Mouse (Mus musculus): ENCODE data around the gene Rpl31.

Rpl31 gene

DNA sequence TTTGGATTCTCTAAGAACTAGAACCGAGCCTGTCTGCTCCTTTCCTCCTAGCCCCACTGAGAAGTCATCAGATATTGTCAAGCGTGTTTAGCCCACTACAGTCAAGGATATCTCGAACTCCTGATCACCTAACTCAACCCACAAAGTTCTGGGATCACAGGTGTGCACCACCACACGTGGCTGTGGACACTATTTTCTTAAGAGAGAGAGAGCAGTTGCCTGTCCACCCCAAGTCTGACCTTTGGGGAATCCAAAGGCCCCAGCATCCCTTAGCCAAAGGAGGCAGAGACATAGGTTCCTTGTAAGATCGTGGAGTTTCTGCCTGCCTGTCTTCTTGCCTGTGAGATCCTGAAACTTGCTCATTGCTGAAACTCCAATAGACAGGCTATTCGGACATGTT, 597 bp upstream of the Rpl31 start:
- in situ Hi-C loops (cut with MboI): no loop called here

DNA sequence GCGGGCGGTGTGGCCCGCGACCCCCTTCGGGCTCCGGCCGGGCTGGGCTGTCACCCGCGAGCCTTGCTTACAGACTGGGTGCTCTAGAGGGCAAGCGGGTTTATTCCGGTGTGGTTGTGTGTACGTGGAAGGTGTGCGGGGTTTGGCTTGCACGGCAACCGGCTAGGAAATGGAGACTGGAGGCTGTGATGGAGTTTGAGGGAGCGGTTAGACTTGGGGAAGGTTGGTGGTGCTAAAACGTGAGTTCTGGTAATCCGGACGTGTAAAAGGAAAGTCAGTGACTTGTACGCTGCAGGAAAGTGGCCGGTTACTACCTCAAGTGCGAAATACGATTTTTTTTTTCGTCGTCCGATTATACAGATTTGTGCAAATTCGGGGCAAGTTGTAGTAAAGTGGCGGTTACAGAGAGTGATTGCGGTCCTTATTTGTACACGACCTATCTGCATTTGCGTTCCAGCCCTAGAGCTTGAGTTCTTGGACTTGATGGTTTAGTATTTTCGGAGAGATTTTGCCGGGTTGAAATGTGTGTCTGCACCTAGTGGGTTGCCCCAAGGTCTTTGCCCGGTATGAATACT, 712 bp downstream of the Rpl31 start:
- in situ Hi-C loops (cut with MboI): no loop called here

DNA sequence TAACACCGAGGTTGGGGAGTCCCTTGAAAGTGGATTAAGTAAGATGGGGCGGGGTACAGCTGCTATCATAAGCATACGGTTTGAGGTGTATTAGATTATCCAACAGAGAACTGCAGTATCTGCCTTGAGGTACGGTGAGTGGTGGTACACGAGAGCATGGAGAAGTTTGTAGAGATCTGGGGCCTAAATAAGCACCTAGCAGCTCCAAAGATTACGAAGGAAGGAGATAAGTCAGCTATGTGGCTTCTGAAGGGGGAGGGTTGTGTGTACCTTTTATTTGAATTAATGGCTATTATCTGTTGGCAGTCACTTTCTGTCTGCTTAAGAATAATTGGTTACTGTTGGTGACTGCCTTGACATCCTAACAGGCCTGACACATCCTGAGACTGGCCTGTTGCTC, 2.8 kb downstream of the Rpl31 start:
- in situ Hi-C loops (cut with MboI): no loop called here

DNA sequence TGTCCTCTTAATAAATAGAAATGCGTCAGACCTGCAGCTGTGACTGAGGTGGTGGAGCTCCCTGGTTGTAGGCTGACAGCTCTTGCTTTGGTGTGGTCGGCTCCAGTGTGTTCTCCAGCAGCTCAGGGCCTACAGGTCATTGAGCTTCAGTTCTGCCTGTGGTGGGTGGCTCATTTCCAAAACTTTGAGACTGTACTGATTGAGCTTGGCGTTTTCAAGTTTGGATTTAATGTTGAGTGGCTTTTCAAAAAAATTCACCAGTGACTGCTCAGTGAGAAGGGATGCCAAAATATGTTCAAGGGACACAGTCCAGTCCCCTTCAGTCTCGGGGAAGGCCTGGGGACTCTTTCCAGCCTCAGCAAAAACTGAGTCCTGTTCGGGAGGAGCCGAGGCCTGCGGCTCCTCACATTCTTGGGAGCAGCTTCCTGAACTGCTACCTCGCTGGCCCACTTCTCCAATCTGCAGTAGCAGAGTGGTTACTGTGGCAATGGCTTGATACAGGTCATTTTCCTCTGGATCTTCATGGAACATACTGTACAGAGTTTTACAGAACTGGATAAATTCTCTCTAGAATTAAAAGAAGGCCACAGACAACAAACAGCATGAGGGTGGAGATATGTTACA, 4.7 kb downstream of the Rpl31 start:
- in situ Hi-C loops (cut with MboI): no loop called here

DNA sequence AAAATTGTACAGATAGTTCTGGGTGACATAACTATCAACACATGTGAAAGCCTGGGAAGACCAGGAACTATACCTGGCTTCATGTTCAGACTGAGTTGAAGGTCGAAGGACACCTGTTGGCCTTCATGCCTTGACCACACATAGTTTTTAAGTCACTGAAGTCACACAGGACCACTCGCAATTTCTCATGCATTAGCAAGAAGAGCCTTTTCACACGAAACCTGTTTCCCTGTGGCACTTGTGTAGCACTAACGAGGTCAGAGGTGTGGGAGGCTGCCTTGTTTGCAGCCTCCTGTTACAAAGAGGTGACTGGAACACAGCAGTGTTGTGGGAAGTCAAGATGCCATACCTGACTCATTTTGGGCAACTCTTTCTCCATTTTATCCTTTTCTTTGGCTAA, 5.7 kb downstream of the Rpl31 start:
- in situ Hi-C loops (cut with MboI): no loop called here

DNA sequence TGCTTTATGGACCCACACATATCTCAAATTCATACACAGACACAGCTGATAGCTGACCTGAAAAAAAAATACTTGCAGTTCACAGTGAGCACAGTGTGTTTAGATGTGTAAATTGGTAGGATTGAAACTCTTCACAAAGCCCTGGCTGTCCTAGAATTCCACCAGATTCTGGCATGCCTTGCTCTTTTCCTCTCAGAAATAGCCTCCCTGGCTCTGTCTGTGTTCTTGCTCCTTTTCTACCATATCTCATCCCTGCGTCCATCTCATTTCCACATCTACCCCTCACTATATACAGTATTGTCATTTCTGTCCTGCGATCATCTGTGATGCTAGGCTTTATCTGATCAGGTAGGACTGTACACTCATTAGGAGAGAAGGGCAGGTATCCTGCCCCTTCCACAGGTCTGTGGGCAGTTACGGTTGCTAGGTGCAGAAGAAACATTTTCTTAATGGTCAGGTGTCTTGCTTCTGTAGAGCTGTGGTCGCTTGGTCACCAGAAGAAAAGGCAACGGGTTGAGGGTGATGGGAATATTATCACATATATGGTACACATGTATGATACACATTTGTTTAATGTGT, 6.7 kb downstream of the Rpl31 start:
- in situ Hi-C loops (cut with MboI): no loop called here

DNA sequence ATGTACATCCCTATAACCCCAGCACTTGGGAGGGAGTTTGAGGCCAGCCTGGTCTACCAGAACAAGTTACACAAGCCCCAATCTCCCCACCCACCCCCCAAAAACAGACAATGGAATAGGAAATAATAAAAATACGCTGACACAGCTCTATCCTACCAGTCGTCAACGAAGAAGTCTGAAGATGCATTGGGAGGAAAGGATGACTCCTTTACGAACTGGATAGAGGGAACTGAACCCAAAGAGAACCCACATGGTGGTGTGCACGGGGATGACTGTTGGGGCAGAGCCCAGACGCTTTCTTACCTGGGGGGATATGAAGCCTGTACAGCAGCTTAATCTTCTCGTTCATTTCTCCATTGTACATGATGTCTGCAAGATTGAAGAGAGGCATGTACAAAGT, 8.5 kb downstream of the Rpl31 start:
- in situ Hi-C loops (cut with MboI): no loop called here

DNA sequence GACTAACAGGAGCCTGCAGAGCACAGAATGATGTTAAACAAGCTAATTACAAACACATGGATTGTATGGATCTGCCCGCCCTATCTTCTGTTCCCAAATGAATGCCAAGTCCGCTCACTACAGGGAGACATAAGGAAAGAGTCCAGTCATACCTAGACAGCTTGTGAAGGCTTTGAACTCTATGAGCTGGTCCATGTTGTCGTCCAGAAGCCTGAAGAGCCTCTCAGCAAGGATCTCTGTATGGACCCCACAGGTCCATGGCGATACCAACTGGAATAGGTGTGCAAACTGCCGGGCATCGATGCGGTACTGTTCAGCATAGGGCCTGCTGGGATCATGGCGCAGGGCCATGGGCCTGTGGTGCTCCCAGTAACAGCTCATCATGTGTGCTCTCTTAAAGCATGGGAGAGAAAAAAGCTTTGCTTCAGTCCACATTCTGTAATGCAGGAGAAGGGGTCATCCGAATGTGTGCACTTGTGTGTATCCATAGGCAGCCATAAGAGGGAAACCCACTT, 9.1 kb downstream of the Rpl31 start:
- in situ Hi-C loops (cut with MboI): no loop called here

DNA sequence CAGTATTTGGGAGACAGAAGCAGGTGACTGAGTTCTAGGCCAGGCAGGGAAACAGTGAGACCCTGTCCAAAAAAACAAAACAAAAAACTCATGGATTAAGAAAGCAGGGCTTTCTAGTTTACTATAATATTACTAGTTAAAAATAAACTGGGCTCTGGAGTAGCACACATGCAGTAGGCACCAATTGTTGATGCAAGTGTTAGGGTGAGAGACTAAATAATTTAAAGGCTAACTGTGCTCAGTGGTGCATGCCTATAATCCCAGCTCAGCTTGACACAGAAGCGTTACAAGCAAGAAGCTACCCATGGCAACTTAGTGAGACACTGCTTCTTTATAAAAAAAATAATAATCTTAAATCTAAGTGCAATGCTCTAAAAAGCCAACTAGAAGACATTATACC, 10.9 kb downstream of the Rpl31 start:
- in situ Hi-C loops (cut with MboI): no loop called here

DNA sequence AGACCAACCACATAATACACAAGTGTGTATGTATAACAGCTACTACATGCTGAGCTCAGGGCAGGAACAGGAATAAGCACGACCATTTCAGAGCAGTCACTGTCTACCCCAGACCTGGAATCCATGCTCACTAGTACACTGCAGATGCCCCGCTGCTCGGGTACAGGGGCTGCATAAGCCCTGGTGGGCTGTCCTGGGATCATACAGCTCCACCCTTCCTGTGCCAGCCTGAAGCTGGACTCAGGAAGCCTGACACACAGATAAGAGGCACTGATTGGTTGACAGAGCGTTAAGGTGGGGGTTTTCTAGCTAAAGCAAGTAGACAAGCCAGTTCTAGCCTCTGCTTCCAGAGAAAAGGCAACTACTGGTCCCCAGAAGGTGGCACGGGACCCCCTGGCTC, 11.4 kb downstream of the Rpl31 start:
- in situ Hi-C loops (cut with MboI): no loop called here

DNA sequence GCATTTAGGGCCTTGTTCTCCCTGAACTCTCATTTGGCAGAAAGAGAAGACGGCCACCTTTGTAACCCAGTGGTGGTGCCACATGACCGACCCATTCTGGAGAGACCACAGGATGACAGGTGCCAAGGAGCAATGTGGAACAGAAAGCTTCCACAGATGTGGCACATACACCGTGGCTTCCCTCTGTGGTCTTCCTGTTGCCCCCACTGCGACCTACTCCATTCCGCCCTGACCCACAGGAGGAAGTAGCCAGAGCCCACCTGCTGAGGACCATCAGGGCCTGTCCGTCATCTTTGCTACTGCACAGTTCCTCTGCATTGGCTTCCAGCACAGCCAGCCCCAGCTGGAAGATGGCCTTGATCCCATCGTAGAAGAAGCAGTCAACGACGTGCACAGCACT, 13.4 kb downstream of the Rpl31 start:
- in situ Hi-C loops (cut with MboI): no loop called here

DNA sequence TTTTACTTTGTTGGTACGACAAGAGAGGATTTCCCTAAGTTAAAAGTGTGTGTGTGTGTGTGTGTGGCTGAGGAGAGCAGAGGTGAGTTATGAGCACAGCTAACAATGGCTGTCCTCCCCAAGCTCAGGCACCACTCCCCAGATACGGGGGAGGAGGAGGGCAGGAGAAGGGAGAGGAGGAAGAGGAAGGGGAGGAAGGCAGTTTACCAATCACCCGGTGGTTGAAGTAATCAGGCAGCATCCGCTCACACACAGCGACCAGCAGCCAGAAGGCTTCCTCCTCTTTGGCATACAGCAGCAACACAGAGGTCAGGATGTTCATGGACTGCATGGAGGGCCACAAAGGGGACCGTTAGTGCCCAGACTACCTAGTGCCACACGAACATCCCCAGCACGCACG, 17.3 kb downstream of the Rpl31 start:
- in situ Hi-C loops (cut with MboI): no loop called here

DNA sequence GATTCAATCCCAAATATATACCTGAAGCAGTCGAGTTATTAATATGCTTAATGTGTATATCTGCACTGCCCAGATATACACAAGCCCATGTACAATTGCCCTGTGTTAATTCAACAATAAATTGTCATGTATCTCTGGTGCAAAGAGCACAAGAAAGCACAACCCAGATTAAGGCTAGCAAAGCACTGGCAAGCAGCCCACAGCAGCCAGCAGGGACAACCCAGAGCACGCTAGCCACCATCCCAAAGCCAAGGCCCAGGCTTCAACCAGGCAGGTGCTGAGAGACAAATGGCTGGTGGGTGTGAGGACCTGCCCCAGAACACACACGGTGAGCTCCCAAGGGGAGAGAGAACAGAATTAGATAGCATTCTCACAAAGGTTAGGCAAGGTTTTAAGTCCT, 18.8 kb downstream of the Rpl31 start:
- in situ Hi-C loops (cut with MboI): no loop called here

DNA sequence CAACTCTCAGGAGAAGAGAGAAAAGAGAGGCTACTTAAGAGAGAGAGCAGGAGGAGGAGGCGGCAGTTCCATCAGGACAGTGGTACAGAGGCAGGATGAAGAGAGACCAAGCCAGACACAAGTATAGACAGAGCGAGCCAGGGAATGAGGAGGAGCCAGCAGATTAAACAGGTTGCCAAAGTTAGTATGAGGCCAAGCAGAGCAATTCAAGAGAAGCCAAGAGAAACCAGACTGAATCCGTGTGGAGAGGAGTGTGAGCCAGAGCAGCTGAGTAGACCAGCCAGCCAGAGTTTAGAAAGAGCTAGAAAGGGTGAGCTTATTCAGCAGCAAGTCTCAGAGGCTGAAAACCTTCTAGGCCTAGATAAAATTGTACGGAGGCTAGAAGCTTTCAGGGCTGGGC, 19.9 kb downstream of the Rpl31 start:
- in situ Hi-C loops (cut with MboI): no loop called here

DNA sequence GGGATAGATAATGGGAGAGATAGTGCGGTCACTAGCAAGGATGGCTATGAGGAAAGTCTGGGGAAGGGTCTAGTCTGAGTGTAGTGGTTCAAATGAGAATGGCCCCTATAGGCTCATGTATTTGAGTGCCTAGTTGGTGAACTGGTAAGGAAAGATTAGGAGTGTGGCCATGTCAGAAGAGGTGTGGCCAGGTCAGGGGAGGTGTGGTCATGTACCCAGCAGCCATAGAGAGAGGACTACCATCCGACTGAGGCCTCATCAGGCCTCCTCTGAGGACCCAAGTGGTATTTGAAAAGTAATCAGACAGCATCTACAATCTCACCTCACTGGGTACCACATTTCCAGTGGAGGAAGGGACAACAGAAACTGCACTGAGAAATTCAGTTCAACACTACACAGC, 20.5 kb downstream of the Rpl31 start:
- in situ Hi-C loops (cut with MboI): no loop called here

DNA sequence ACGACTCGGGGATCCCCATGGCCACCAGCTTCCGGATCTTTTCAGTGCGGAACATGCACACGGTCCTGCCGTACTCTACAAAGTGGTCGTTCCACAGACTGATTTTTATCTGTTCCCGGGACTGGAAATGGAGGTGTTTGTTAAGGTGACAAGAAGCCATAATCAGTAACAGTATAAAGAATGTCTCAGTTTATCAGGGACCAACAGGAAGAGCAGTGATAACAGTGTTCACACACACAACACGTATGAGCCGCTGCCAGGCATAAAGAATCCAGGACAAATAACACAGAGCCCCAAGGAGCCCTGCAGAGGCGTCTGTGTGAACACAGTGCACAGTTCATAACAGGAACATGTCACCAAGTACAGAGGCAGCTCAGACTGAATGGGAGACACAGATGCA, 21.7 kb downstream of the Rpl31 start:
- in situ Hi-C loops (cut with MboI): no loop called here

DNA sequence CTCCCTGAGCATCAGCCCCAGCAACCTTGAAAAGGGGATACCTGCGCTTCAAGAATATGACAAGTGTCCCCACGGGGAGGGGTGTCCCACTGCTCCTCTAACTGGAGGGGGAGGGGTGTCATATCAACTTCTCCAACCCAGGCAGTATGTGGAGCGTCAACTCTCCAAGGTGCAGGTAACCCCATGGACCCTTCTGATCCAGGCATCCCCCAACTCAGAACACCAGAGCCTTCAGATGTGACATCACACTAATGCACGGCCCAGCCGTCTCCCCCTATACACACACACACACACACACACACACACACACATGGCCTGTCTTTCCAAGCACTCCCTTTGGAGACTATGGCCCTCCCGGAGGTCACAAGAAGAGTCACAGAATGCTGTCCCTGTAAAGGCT, 24.0 kb downstream of the Rpl31 start:
- in situ Hi-C loops (cut with MboI): no loop called here

DNA sequence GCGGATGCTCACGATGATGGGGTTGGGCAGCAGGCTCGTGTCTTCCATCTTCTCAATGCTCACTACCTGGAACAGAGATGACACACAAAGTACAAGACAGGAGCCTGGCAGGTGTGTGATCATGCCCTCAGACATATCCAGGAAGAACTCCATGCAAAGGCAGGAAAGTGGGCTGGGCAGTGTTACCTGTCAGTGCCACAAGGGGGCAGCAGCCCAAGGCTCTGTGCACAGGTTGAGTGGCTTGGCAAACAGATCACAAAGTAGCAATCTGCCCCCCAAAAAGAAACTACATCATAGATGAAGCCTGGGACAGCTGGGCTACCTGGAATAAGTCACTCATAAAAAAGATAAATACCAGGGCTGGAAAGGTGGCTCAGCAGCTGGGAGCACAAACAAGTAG, 24.5 kb downstream of the Rpl31 start:
- in situ Hi-C loops (cut with MboI): no loop called here

DNA sequence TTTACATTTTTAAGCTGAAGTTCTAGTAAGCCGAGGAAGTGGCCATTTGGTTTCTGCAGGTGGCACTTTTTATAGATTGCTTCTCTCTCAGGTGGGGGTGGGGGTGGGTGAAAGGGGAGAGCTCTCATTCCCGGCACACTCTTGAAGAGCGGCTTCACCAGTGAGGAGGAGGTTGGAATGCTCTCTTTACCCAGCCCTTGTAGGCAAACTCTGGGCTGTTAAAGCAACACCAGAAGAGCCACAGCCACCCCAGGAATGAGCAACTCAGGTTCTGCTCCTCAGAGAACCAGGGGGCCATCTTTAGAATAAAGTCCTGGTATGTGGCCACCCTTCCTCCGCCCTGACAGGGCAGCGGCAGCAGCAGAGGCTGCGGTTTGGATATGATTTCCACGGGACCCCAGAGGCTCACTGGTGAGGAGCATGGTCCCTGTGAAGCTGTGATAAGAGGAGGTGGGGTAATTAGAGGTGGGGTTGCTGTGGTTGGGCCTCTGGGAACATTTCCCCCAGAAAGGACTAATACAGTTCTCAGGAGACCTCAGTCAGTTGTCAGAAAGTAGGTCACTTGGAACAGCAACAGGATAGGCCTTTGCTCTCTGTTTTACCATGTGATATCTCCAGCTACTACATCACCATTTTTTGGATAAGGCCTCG, 25.7 kb downstream of the Rpl31 start:
- in situ Hi-C loops (cut with MboI): no loop called here

DNA sequence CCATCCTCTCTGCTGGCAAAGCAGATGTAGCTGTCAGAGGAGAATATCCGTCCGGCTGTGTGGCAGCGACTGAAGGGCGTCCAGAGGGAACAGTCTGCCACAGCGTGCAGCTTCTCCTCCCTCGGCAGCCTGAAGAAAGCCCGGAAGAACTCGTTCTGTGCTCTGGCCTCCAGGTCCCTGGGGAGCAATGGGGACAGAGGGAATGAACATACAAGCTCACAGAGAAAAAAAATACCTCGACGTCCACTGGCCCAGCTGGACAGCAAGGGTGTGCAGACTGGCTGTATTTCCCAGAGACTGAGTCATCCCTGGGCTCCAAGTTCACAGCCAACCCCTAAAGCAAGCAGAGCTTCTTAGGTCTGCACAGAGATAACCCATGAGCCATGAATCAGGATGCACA, 26.5 kb downstream of the Rpl31 start:
- in situ Hi-C loops (cut with MboI): no loop called here

DNA sequence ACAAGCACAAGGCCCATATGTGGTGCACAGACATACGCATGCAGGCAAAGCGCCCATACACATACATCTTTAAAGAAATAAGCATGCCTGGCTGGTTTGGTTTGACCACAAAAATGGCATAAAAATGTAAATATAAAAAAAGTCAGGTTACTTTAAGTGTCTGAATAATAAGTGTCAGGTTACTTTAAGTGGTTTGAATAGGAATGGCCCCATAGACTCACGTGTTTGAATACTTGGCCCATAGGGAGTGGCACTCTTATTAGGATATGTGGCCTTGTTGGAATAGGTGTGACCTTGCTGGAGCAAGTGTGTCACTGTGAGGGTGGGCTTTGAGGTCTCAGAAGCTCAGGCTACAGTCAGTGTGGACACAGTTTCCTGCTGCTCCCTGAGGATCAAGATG, 27.0 kb downstream of the Rpl31 start:
- in situ Hi-C loops (cut with MboI): no loop called here

DNA sequence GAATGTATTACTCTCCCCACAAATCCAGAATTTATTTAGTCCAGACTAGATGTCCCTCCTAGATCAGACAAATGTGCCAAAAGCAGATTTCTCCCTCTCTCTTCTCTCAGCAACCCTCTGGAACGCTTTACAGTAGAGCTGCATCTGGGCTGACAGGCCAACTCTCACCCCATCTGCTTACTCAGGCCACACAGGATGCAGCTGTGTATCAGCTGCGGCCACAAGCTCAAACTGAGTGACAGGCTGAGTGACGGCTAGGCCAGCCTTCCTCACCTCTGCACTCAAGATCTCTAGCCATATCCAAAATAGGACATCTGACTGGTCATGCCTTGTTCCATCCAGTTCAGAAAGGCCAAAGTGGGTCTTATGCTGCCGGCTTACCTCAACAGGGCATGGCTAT, 28.7 kb downstream of the Rpl31 start:
- in situ Hi-C loops (cut with MboI): no loop called here

DNA sequence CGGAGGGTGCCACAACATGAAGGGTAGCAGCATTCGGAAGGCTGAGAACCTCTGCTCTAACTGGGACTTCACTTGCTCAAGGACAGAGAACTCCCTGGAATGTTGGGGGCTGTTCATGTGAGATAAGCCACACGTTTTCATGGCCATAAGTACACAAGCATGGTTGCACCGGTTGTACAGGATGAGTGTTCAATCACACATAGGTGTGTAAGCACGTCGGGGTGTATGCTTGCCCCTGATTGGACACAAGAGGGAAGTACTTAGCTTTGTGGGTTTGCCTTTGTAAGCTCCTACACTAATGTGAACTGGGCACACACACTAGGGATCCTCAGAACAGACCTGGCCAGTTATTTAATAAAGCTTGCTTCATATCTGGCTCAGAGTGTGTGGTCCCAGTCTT, 30.6 kb downstream of the Rpl31 start:
- in situ Hi-C loops (cut with MboI): no loop called here

Data from mature B cell (primary cell).